Mouse (Mus musculus): ENCODE results near the gene Llcfc1.

DNA sequence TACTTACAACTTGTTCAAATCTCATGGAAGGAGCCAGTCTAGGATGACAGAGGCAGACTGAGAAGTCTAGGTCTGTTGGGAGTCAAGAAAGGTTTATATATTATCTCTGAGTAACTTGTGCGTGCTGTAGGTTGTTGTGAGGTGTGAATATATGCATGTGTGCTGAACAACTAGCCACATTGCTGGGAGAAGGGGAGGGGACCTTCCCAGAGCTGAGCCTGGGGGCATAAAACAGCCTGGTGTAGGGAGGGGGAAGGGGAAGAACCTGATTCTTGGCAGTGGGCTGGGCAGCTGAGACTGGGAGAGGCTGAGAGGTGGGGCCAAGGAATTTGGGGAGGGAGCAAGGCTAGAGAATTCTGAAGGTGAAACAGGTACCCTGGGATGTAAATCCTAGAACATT lies 3.6 kb upstream of the Llcfc1 start, which contains the start of gene Trpv5:
- TF ChIP-seq POLR2A (IDR thresholded peaks at IDR 0.05; ENCODE audit: low read depth, low read length) (no peak), CTCF (IDR thresholded peaks at IDR 0.05; ENCODE audit: borderline replicate concordance, insufficient read depth, low read length) (no peak)
